Mouse (Mus musculus) 3T3-L1 (cell line): ENCODE results near the gene Cwc22.
"Not testable (repeated sequence)": the region's sequence is repeated elsewhere in the genome, so short reads cannot be mapped to it uniquely, and the experiment has no call there.

Experiments used
- DNase-seq: peaks from one replicate; pipeline ENCODE4 v3.0.0-alpha.2; 2015; ENCODE audit warnings: low read depth, low spot score

Gene Cwc22

DNA sequence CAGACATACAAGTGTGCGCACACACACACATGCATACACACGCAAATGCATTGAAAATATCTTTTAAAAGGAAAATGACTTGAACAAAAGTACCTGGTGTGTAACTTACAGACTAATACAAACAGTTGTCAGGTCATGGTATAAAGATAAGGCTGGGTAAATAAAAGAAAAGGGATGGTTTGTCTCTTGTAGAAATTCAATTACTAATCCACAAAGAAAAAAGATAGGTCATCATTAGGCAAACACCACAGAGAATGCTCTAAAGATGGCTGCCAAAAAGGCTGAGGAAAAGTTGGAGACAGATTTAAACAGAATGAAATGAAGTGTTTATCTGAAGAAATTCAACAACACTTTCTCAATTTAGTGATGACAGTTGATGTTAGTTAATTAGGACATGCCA lies 47.7 kb downstream of the Cwc22 start:
- DNase-seq = peak; percentile 70

GRCm38 (mm10) chr2:77897988-77898387 lies 48.2 kb downstream of the Cwc22 start:
- no peak for DNase-seq

DNA sequence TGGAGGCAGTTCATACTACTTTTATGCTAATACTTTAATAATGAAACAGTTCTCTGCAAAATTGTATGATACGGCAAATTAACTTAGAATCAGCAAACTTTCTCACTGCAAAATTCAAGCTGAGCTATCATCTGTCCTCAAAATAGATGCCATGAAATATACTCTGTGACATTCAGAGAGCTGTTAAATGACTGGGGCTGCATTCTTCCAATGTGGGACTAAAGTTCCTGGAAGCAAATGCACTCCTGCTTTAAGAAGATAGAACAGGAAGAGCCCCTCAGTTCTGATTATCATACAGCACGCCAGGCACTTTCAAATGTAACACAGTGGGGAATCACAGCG lies 48.6 kb downstream of the Cwc22 start:
- DNase-seq = peak; percentile 69

DNA sequence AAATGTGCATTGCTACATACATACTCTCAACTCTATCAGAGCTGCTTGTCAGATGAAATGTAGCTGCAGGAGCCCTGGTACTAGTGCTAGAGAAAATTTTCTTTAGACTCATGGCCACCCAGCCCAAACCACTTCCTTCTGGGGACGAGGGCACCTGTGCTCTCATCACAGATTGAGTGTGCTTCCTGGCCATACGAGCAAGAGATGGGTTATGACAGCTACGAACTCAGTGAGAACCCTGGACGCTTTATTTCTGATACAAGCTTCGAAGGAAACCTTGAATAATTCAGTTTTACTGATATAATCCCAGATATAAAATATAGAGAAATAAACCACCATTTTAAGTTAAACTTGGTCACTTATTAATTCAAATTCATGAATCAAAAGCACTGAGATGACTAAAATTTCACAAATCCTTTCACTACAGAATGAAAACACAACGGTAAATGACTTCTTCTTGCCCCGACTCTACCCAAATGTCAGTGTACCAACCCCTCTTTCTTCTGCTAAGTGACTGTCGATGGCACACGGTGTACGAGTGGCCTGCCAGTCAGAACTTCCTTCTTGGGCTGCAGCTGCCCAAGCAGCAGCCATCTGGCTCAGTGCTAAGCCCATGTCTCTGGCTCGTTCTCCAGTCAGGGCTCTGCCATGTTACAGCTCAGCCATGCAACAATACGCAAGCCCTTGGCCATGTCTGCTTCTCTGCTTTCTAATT lies 49.2 kb downstream of the Cwc22 start:
- DNase-seq = peak; percentile 68

DNA sequence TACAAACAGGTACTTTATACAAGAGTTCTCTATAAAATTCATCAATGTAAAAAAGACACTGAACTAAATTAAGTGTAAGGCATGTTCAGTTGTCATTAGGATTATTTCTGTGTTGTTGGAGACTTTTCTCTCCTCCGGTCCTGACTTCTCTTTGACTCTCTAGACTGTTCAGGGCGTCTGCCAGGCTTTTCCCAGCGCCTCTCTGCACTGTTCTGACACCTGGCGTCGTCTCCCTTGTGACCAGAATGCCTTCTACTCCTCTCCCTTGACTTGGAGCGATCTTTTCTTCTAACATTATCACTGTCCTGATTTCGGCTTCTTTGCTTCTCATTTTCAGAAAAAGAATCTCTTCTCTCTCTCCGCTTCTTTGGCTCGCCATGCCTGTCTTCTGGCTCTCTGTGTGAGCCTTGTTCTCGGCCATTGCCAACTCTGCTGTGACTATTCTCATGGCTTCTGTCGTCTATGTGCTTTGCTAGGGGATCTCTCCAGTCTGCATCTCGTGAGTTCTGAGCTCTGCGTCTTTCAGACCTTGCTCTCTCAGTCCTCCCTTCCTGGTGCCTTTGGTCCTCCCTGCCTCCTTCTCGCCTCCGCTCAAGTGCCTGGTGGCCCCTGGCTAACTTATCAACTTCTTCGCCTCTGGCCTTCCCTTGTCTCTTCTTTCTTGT lies 50.1 kb downstream of the Cwc22 start:
- not testable (repeated sequence) for DNase-seq

DNA sequence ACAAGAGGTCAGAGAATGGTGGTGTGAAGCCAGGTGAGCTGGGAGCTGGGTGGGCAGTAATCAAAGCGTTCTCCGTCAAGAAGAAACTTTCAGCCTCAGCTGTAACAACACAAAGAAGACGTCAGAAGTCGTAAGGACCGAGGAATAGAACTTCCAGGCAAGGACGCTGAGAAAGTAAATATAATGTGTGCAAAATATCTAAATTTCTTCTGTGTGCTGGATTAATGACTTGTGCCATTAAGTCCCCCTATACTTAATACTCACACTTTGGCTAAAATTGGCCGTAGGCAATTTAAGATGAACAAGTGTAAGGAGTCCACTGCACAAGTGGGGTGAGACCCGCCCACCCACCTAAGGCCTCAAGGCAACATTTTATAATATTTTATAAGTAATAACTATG lies 51.3 kb downstream of the Cwc22 start:
- peak; percentile 72 for DNase-seq

DNA sequence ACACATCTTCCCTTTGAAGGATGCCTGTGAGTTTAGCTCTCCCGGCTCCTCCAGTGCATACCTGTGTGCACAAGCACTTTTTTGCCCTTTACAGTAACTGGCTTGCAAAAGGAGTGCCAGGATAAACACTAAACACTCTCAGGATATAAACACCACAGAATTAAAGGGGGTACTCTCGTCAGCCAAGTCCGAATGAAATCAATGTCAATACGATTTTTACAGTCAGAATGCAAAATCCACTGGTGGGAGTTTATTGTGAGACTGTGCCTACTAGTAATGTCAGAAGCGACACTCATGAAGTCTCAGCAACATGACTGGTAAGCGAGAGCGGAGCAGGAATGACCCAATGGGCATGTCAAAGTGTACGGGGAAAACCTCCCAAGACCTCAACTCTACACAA lies 52.7 kb downstream of the Cwc22 start:
- DNase-seq = peak; percentile 72

GRCm38 (mm10) chr2:77892573-77892972 lies 53.6 kb downstream of the Cwc22 start:
- DNase-seq = peak; percentile 72

GRCm38 (mm10) chr2:77890836-77891438 lies 55.2 kb downstream of the Cwc22 start:
- peak; percentile 76 for DNase-seq

DNA sequence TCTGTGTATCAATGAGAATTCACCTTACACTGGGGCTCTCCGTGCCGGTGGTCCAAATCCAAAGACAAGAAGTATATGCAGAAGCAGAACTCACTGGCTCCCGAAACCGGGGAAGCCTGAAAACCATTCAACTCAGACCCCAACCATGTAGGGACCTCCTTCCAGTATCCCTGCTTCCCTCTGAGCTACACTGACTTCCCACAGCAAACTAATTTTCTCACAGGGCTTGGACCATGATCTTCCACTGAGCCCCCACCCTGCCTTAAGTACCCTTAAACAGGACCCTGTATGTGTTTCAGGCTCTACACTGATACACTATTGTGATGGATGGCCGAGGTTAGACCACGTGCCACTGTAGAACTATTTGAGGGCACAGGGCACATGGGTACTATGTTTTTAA lies 56.2 kb downstream of the Cwc22 start:
- peak; percentile 76 for DNase-seq

GRCm38 (mm10) chr2:77889401-77889800 lies 56.8 kb downstream of the Cwc22 start:
- peak; percentile 72 for DNase-seq

GRCm38 (mm10) chr2:77888826-77889225 lies 57.3 kb downstream of the Cwc22 start:
- DNase-seq = peak; percentile 70

- peak; percentile 71 for DNase-seq
These were observed 58.1 kb downstream of the Cwc22 start for GRCm38 (mm10) chr2:77888056-77888455.

DNA sequence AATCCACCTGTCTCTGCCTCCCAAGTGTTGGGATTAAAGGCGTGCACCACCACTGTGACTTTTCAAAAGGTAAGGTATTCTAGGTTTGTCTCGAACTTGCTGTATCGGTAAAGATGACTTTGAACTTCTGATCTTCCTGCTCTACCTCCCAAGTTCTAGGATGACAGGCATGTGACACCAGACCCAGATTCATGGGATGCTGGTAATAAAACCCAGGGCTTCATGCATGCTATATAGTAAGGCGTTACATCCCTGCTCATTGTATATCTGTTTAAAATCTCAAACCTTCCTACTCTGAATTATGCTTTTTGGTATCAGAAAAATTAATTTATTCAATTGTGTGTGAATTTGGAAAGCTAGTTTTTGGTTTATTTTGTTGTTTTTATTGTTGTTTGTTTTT lies 59.0 kb downstream of the Cwc22 start:
- peak; percentile 68 for DNase-seq

DNA sequence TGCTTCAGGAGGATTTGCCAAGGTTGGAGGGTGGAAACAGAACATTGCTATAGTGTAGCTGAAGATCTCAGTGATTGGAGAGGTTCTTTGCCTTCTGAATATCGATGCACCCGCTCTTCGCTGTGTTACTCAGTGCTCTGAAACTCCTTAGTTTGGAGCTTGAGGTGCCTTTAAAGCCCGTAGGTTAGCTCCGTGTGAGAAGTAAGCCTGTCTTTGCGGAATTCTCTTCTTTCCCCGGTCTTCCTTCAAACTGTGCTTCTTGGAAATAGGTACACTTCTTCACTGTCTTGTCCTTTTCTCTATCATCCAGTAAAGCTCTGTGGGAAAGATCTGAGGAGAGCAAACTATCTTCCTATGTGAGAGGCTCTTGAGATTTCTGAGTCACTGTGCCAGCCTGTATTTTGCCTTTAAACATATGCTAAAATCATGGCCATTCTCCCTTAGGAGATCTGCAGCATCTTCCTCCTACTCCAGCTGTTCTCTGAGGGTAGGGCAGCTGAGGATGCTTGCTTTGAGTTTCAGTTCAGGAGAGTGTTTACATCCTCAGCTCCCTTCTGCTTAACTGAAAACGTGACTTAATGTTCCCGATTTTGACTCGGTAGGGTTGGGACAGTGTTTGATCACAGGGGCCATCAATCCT lies 60.6 kb downstream of the Cwc22 start:
- peak; percentile 81 for DNase-seq

GRCm38 (mm10) chr2:77885036-77885435 lies 61.1 kb downstream of the Cwc22 start:
- DNase-seq = peak; percentile 78

GRCm38 (mm10) chr2:77884491-77884890 lies 61.7 kb downstream of the Cwc22 start:
- peak; percentile 71 for DNase-seq

- peak; percentile 71 for DNase-seq
These were observed 63.2 kb downstream of the Cwc22 start for GRCm38 (mm10) chr2:77882961-77883360.

- DNase-seq = peak; percentile 72
These were observed 64.6 kb downstream of the Cwc22 start for GRCm38 (mm10) chr2:77881301-77882199.

DNA sequence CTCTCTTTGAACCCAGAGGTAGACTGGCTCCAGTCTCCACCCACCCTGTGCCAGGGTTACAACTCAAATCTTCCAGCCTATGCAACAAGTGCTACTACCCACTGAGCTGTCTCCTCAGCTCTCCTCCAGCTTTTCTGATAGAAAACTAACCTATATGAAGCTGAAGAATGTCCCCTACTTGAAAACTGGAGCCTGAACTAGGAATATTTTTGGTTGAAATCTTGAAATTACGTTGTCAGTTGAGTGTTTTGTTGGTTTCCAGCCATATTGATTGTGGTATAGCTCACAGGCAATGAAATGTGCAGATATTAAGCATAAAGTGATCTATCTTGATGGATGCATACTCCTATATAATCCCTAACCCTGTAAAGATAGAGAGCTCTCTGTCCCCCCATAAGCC lies 65.8 kb downstream of the Cwc22 start:
- DNase-seq = peak; percentile 71

GRCm38 (mm10) chr2:77879736-77880135 lies 66.4 kb downstream of the Cwc22 start:
- DNase-seq = peak; percentile 68
